Mouse (Mus musculus) T-cell, adult 66 days (primary cell): ENCODE results near the gene Slc37a2. TPM values are rescaled to one million over a fixed set of nuclear protein-coding genes. Genes with fewer than 3 reads are reported as not detected.

ENCODE experiments used
- total RNA-seq, 2 experiments: library from RNA; stranded (reverse); gene quantifications; 3 replicates in 1 of 2; 4 replicates in 1 of 2; pipeline ENCODE4 v1.2.4; 2023

The Slc37a2 gene
- total RNA-seq, result 1 to 10 TPM; 1.7 to 2.4 TPM

DNA sequence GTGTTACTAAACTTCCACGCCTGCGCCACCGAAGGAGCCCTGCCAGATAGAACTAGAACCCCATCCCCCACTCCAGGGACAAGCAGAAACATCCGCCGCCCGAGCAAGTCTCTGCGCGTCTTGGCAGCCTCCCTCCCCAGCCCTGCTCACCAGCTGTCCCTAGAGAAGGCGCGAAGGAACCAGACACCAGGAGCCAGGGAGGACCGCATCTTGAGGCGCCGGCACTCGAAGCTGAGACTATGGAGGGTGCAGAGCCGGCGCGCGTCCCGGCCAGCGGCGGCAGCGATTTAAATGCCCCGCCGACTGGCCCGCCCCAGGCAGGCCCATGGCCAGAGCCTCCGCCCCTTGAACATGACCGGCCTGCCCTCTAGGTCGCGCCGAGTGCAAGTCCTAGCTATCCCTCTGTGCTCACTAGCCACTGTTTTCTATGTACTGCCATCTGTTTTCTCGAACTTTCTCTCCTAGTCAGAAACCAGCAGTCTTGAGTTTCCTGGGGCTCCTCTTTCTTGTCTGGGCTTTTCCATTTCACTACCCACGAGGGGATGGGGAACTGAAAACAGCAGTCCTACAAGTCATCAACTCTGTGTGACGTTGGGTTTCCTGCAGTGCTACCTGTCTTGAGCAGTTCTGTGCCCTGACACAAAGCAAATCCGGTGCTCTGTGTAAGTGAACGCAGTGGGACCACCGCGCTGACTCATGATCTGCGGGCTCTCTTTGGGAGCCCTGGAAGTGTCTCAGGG lies at the start of gene Slc37a2:
Gene Slc37a2, minus strand, starts transcription at position 590 of the 740 bp plus-strand sequence.

DNA sequence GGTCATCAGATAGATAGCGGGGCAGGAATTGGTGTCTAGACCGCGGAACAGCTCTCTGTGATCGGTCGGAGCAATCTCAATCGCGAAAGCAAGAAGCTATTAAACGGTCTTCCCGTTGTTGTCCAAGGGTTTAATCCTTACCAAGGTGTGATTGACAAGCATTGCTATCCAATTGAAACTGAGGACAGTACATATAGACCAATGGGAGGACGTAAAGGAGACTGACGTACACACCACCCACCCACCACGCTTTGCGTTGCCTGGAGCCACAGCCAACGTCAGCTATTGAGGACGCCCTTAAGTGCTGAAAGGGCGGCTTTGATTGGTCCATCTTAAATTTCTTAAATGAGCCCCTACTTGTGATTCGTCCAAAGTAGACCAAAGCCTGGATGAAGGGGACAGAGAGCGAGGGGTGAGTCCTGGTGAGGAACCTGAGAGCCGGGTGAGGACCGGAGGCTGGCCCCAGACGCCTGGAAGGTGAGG lies 47.6 kb downstream of the Slc37a2 start, which contains the start of gene Tmem218:
Gene Tmem218, plus strand, starts transcription at position 295 of the 483 bp plus-strand sequence.

Other genes with a start within 250 kb of the Slc37a2 start
- not detected for gene Pknox2, start 108.3 kb downstream of the Slc37a2 start, total RNA-seq
- 1 to 10 TPM; 1.8 TPM for gene Tmem218, start 47.5 kb downstream of the Slc37a2 start, total RNA-seq
- gene Ccdc15, start 92.7 kb upstream of the Slc37a2 start, total RNA-seq, result 10 to 100 TPM; 10.4 to 14.6 TPM
- not detected for gene Hepacam, start 111.6 kb upstream of the Slc37a2 start, total RNA-seq
- not detected for gene Robo4, start 146.2 kb upstream of the Slc37a2 start, total RNA-seq
- gene Robo3, start 177.5 kb upstream of the Slc37a2 start, total RNA-seq, result under 1 TPM in 1 of 2 experiments, not detected in 1; 0.32 TPM
- 10 to 100 TPM; 41.1 to 48.9 TPM for gene Msantd2, start 233.6 kb upstream of the Slc37a2 start, total RNA-seq